Mouse (Mus musculus) thymus, postnatal 4 days (tissue): Measurements from ENCODE around the gene Rhof.

Experiments used
- DNase-seq: peaks from one replicate; pipeline ENCODE4 v3.0.0; 2021

Gene Rhof

GRCm38 (mm10) chr5:123132308-123133071, at the start of gene Rhof:
TSS of gene Rhof (minus strand) at chr5:123132692.
- peak; percentile 96 for DNase-seq

- no peak for DNase-seq
These were observed 49.0 kb upstream of the Rhof start for GRCm38 (mm10) chr5:123181536-123181935.

DNA sequence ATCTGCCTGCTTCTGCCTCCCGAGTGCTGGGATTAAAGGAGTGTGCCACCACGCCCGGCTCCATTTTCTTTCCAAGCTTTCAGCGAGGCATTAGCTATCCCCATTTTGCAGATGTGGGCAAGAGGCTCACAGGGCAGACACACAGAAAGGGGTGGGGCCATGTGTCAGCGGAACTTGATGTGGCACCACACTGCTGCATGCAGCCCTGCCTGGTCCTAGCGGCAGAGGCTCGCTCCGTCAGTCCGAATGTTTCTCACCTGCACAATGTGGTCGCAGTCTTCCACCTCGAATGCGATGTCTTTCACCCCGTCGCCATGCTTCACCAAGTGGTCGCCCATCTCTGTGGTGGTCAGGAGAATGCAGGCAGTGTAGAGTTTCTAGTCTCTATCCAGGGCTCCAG, 47.9 kb upstream of the Rhof start:
- DNase-seq: no peak

DNA sequence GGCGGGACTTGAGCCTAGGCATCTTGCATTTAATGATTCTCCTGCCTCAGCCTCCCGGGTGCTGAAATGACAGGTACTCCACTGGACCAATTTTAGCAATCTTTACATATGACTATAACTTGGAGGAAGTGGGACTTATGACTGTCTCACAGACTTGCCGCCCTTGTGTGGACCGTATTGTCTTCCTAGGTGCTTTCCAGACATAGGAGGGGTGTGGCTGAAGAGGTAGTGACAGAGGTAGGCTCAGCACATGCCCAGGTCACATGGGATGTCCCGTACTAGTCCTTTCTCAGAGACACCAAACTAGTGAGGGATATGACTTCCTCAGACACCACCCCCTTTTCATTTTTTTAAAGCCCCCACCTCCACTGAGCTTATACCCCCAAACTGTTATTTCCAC, 46.3 kb upstream of the Rhof start:
- DNase-seq: no peak

- DNase-seq: peak; percentile 94
These were observed 39.3 kb upstream of the Rhof start for GRCm38 (mm10) chr5:123171646-123172350.

DNA sequence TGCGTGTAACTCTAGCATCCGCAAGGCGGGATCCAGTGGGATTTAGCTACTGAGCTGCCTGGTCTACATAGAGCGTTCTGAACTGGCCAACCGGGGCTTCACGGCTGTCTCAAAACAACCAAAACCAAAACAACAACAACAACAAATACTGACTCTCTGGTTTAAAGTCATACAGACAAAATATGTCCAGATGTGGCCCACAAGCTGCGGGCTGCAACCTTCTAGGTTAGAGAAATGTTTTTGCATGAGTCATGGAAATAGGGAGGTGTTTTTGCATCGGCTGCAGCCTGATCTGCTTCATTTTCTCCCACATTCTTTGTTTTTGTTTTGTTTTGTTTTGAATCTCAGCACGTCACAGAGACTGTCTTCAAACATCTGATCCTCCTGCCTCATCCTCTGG, 37.9 kb upstream of the Rhof start:
- DNase-seq: no peak

- DNase-seq: no peak
These were observed 36.8 kb upstream of the Rhof start, which contains the start of gene Psmd9 for GRCm38 (mm10) chr5:123169284-123169683. TSS of gene Psmd9 (plus strand) at chr5:123169413.

DNA sequence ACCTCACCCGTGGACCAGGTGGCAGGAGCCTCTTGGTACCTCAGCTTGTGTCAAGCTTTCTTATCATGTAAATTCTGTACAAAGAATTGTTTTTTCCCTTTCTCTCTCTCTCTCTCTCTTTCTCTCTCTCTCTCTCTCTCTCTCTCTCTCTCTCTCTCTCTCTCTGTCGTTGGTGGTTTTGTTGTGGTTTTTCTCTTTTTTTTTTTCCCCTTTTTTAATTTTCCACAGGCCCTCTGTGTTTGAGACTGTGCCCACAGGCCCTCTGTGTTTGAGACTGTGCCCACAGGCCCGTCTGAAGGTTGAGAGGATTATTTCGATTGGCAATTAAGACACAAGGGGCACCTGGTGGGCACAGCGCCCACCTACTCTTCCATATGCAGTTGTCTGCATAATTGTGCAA, 35.1 kb upstream of the Rhof start:
- no peak for DNase-seq

DNA sequence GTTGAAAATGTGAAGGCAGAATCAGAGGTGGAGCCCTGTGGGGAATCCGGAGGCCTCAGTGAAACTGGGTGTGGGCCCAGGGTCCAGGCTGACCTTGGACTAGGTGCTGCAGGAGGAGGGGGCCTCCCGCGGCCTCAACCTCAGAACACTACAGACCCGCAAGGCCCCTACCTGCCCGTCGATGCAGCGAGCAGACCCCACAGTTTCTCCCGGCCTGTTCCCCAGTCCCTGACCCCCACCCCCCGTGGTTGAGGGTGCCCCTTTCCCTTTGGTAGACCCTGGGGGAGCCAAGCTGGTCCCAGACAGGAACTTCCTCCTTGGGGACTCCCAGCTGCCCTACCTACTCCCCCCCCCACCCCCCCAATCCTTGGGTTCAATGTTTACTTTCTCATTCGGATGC, 33.9 kb upstream of the Rhof start:
- no peak for DNase-seq

DNA sequence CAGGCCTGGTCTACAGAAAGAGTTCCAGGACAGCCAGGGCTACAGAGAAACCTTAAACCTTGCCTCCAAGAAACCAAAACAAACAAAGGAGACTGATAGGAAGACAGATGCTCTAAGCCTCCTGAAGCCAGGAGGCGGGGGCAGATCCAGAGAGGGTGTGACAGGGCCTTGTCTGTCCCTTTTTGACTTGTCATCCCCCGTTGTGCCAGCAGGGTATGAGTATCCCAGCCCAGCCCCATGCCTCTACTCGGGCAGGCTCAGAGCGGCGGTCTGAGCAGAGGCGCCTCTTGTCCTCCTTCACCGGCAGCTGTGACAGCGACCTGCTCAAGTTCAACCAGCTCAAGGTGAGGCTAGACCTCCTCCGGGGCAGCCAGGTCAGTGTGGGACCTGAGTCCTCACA, 30.4 kb upstream of the Rhof start:
- no peak for DNase-seq

DNA sequence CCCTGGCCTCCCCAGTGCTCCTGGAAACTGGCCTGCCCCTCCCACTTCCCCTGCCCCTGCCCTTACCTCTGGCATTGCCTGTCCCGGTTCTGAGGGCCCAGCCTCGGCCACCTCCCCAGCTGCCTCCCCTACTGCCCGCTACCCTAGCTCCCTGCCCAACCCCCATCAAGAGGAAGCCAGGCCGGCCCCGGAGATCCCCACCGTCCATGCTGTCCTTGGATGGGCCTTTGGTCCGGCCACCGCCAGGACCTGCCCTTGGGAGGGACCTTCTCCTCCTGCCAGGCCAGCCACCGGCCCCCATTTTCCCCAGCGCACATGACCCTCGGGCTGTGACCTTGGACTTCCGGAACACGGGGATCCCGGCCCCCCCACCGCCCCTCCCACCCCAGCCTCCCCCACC, 27.8 kb upstream of the Rhof start:
- DNase-seq: no peak

DNA sequence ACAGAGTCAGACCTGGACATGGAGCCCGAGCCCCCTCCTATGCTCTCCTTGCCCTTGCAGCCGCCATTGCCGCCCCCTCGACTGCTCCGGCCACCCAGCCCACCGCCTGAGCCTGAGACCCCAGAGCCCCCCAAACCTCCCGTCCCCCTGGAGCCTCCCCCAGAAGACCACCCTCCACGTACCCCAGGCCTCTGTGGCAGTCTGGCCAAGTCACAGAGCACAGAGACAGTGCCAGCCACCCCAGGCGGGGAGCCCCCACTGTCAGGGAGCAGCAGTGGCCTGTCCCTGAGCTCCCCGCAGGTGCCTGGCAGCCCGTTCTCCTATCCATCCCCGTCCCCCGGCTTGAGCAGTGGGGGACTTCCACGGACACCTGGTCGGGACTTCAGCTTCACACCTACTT, 27.4 kb upstream of the Rhof start:
- no peak for DNase-seq

DNA sequence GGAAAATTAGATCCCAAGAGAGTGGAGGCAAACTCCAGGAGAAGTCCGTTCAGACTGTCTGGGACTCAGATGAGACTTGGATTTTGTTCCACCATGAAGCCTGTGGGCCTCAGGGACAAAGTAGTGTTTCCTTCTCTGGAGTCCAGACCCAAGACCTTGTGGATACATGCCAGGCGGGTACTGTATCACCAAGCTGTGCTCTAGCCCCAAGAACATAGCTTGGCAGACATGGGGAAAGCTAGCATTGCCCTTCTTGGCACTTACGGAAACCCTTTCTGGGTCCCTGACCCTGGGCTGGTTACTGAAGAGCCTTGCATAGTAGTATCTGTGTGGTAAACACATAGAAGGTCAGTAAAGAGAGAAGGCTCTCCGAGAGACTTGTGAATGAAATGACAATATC, 27.0 kb upstream of the Rhof start:
- DNase-seq: no peak

DNA sequence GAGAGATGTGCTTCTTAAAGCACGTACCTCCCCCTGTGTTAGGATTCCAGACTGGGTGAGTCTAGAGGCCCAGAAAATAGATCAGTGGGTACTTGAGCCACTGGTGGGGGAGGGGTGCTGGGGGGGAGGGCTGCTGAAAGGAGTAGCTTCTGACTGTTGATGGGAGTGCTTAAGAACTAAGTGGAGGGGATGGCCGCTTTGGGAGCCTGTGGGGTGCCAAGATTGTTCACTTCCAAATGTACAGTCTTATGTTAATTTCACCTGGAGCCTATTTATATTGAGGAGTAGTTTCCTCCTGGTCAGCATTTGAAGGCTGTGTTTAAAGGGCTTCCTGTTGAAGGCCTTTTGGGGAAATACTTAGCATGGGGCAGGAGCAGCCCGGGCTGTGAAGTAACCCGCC, 25.5 kb upstream of the Rhof start:
- no peak for DNase-seq

DNA sequence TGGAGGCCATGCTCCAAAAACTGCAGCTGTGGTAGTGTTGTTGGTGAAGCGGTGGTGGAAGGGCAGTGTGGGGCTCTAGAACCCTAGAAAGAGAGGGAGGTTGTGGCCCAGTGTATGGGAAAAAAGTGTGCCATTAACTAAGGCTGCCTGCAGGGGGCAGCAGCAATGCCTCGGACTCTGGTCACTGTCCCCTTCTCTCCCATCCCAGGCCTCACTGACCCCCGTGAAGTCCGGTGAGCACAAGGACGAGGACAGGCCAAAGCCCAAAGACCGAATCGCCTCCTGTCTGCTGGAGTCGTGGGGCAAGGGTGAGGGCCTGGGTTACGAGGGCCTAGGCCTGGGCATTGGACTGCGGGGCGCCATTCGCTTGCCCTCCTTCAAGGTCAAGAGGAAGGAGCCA, 24.3 kb upstream of the Rhof start:
- DNase-seq: peak; percentile 52

GRCm38 (mm10) chr5:123155425-123155824, 22.9 kb upstream of the Rhof start:
- DNase-seq: peak; percentile 83

- peak; percentile 59 for DNase-seq
These were observed 20.4 kb upstream of the Rhof start for GRCm38 (mm10) chr5:123152901-123153300.

GRCm38 (mm10) chr5:123151707-123152362, 19.3 kb upstream of the Rhof start:
- no peak for DNase-seq

- DNase-seq: peak; percentile 74
These were observed 18.6 kb upstream of the Rhof start for GRCm38 (mm10) chr5:123151077-123151476.

DNA sequence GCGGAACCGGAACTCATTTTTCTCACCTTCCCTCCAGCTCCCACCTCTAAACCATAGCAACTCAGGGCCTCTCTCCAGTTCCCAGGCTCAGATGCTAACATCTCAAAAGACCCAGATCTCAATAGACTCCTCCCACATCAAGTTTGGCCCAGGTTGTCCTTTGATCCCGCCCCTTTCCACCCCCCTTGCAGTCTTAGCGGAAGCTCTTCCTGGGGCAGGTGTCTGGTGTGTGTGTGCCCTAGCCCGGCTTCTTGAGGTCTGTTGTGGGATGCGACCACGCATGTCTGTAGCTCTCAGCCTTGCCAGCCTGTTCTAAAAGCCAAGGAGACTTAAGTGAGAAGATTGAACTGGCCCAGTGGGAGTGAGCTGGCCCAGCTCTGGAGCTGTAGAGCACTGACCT, 18.1 kb upstream of the Rhof start:
- DNase-seq: peak; percentile 82

DNA sequence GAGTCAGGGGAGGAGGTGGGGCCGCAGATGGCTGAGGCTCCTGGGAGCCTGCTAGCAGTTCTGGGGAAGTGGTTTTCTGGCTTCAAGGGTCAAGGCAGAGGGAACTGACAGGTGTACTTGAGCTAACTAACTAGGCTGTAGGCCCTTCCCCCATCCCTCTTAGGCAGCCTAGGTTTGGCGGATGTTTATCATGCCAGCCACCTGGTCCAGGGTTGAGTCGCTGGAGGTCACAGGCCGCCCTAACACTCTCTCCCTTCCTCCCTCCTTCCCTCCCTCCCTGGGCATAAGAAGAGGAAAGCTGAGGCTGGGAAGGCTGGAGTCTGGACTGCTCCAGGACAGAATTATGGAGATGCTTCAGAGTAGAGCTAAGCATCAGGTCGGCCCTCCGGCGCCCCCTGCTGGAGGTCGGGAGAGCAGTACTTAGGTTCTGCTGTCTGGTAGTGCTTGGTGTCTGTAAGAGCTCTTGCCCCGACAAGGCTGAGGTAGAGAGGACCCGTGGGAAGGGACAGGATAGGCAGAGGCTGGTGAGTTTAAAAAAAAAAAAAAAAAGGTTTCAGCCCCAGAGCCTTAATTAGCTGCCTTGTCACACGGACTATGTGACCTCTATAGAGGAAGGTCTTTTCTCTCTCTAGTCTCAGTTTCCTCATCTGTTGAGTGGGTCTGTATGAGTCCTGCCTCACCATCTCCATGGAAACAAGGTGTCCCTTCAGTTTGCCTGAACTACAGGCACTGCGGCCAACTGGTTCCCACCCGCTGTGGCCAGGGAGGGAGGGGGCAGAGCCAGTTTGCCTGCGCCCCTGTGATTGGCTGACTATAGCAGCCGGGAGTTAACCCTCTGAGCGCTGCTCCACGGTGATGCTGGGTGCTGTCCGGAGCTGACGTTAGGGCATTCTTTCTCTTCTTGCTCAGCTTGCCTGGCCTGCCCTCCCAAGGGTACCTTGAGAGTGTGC, 17.2 kb upstream of the Rhof start:
- peak; percentile 95 for DNase-seq

DNA sequence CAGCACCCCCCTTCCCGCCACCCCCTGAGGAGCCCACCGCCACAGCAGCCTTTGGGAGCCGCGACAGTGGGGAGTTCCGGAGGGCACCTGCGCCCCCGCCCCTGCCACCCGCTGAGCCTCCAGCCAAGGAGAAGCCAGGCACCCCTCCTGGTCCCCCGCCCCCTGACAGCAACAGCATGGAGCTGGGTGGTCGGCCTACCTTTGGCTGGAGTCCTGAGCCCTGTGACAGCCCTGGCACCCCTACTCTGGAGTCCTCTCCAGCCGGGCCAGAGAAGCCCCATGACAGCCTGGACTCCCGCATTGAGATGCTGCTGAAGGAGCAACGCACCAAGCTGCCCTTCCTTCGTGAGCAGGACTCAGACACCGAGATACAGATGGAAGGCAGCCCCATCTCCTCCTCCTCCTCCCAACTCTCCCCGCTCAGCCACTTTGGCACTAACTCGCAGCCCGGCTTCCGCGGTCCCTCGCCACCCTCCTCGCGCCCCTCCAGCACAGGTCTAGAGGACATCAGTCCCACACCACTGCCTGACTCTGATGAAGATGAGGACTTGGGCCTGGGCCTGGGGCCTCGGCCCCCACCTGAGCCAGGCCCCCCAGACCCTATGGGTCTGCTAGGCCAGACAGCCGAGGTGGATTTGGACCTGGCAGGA, 15.7 kb upstream of the Rhof start:
- DNase-seq: no peak
